Mouse (Mus musculus): ENCODE measurements around the gene Hap1. TPM values are rescaled to one million over a fixed set of nuclear protein-coding genes. Genes with fewer than 3 reads are reported as not detected.

Hap1 gene
- 0.16 and 0.30 TPM in 2 replicates for polyA plus RNA-seq (2012)

GRCm38 (mm10) chr11:100355972-100356818 lies at the start of gene Hap1:
Gene Hap1 (minus strand): TSS chr11:100356128.

GRCm38 (mm10) chr11:100397600-100398389 lies 41.9 kb upstream of the Hap1 start, which contains the start of gene Jup:
Gene Jup (minus strand): TSS chr11:100397763.

DNA sequence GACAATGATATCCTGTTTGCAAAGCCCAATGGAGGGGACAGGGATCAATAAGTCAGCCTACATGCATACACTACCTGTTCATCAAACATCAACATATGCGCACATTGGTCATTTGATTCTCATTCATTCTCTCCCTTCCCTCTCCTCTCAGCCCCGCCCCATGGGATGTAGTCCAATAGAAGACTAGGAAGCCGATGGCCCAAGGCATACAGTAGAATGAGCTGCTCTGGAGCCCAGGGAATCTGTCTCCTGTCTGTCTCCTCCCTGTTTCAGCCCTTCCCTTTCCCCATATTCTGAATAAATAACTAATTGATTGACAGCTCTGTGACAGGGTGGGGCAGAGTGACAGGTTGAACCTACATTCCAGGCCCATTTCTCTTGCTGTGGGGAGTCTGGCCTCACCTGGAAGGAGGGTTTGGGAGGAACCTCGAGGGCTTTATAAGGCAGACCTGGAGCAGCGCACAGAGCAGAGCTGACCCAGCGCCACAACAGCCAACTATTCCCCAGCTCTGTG lies 21.9 kb downstream of the Hap1 start, which contains the start of gene Gast:
Gene Gast (plus strand): TSS at position 464 of the 514 bp plus-strand sequence.

DNA sequence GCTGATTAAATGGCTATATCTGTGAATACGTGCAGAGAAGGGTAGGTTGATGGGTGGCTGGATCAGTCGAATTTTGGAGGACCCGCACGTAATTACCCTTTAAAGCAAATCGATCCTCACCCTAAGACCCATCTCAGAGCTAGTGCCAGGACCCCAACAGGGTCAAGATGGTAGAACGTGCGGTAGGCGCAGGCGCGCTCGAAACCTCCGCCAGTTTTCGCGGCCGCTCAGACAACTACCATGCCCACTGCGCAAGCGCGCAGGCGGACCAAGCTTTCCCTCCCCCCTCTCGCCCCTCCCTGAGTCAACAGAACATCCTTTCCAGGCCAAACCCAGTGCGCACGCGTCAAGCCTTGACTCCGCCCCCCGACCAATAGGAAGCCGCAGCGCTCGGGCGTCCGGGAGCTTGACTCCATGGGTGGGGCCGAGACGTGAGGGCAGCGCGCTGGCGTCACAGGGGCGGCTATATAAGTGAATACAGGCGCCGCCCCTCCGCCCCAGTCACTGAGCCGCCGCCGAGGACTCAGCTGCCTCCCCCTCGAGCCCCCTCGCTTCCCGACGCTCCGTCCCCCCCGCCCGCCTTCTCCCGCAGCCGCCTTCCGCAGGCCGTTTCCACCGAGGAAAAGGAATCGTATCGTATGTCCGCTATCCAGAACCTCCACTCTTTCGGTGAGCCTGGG lies 36.3 kb downstream of the Hap1 start, which contains the start of gene Eif1:
Gene Eif1 (plus strand): TSS at position 394 of the 680 bp plus-strand sequence.

Other genes starting within 250 kb of the Hap1 start
- gene Krt13, start 234.6 kb downstream of the Hap1 start, polyA plus RNA-seq (2012): not detected in 2 replicates
- gene Krt15, start 220.2 kb downstream of the Hap1 start, polyA plus RNA-seq (2012): not detected in 2 replicates
- gene Krt19, start 207.5 kb downstream of the Hap1 start, polyA plus RNA-seq (2012): not detected in 2 replicates
- gene Krt9, start 162.9 kb downstream of the Hap1 start, polyA plus RNA-seq (2012): not detected in 2 replicates
- gene Krt14, start 148.6 kb downstream of the Hap1 start, polyA plus RNA-seq (2012): 0.14 and 0.15 TPM in 2 replicates
- not detected in 2 replicates for gene Krt16, start 107.2 kb downstream of the Hap1 start, polyA plus RNA-seq (2012)
- 0.05 and 0.16 TPM in 2 replicates for gene Krt17, start 95.1 kb downstream of the Hap1 start, polyA plus RNA-seq (2012)
- not detected in 2 replicates for gene Krt42, start 86.3 kb downstream of the Hap1 start, polyA plus RNA-seq (2012)
- gene Eif1, start 36.2 kb downstream of the Hap1 start, polyA plus RNA-seq (2012): 431 and 615 TPM in 2 replicates
- not detected in 2 replicates for gene Gast, start 21.7 kb downstream of the Hap1 start, polyA plus RNA-seq (2012)
- gene Jup, start 41.6 kb upstream of the Hap1 start, polyA plus RNA-seq (2012): 12.4 and 15.2 TPM in 2 replicates
- 0.22 and 0.68 TPM in 2 replicates for gene P3h4, start 58.7 kb upstream of the Hap1 start, polyA plus RNA-seq (2012)
- 0.29 and 0.64 TPM in 2 replicates for gene Fkbp10, start 59.6 kb upstream of the Hap1 start, polyA plus RNA-seq (2012)
- 70.0 and 73.2 TPM in 2 replicates for gene Nt5c3b, start 85.7 kb upstream of the Hap1 start, polyA plus RNA-seq (2012)
- gene Klhl10, start 85.8 kb upstream of the Hap1 start, polyA plus RNA-seq (2012): 0.12 TPM in 2 replicates
- gene Klhl11, start 116.6 kb upstream of the Hap1 start, polyA plus RNA-seq (2012): 2.0 and 4.0 TPM in 2 replicates
- gene Acly, start 171.9 kb upstream of the Hap1 start, polyA plus RNA-seq (2012): 33.9 and 41.9 TPM in 2 replicates
- 0.07 TPM in 1 of 2 replicates, not detected in the other for gene Ttc25, start 189.5 kb upstream of the Hap1 start, polyA plus RNA-seq (2012)
- 27.6 and 29.6 TPM in 2 replicates for gene Cnp, start 218.8 kb upstream of the Hap1 start, polyA plus RNA-seq (2012)